Mouse (Mus musculus): ENCODE measurements at regions not wholly inside any gene's neighbourhood (a gene's known extent, or its start where the extent isn't known, plus 50 kb on each side); places are given as distances from the start of the nearest gene placed in this dataset.
"Not testable (repeated sequence)": the region's sequence is repeated elsewhere in the genome, so short reads cannot be mapped to it uniquely, and the experiment has no call there.

DNA sequence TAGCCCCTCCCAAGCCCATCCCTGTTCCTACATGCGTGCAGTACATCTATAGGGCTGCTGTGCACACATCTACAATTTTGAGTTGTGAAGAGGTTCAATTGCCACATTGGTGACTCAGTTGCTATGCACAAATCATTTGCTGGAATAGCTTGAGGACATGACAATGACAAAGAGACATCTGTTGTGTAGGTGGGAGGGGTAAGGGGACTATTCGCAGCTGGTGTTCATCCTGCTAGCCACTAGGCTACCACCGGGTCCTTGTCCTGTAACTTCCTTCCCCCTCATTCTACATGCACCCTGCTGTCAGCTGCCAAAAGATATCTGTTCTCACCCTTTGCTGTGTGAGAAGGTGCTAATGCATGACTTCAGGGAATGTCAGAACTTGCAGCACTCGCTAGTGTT lies 1117.7 kb upstream of the Arrdc3 start:
- Histone ChIP-seq H3K9me3 (no peaks in the 10 kb centered on the region), H3K4me3 (no peak overlapping the region), H3K27ac (replicated peaks) (no peak overlapping the region), H3K36me3 (no peaks in the 10 kb centered on the region), H3K9ac (replicated peaks) (no peak overlapping the region), H3K4me2 (replicated peaks) (no peak overlapping the region), H3K4me1 (no peaks in the 10 kb centered on the region), H3K27me3 (no peaks in the 10 kb centered on the region)
- WGBS, result 29% methylated on average over 4 of the region's 4 CpGs
- ATAC-seq (ENCODE audit: low FRiP score, low read depth), result peak; percentile 54; the same call in 1 of the 2 replicates

DNA sequence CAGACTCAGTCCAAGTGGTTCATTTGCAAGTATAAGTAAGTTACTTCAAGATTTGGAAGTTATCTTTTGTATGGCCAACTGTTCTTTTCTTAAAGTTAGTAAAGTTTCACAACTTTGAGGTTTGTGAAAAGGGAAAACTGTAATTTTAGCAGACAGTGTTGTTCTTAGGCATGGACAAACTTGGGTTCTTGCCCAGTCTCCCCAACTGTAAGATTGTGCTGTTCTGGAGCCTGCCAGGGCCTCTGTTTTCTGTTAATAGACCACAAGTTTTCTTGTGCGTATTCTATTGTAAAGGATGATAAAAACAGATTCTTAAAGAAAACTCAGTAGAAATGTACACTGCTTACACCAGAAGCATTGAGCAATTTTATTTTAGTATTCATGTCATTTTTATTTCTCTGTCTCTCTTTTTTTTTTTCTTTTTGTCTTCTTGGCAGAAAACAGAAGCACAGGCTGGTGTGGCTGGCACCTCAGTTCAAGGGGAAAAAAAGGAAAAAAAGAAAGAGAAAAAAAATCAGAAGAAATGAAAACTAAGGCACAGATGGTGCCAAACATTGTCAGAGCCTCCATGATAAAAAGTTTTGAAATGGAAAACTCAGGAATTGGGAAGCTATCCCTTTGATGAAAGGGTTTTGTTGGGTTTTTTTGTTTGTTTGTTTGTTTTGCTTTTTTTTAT lies 1098.1 kb upstream of the Arrdc3 start:
- Histone ChIP-seq H3K36me3 (no peaks in the 10 kb centered on the region), H3K4me3 (no peak overlapping the region), H3K4me2 (replicated peaks) (no peak overlapping the region), H3K9ac (replicated peaks) (no peak overlapping the region), H3K27me3 (no peaks in the 10 kb centered on the region), H3K4me1 (no peaks in the 10 kb centered on the region), H3K27ac (replicated peaks) (no peak overlapping the region), H3K9me3 (no peaks in the 10 kb centered on the region)
- 89% methylated on average over 1 of the region's 1 CpGs for WGBS
- no peak for ATAC-seq (ENCODE audit: low FRiP score, low read depth)

DNA sequence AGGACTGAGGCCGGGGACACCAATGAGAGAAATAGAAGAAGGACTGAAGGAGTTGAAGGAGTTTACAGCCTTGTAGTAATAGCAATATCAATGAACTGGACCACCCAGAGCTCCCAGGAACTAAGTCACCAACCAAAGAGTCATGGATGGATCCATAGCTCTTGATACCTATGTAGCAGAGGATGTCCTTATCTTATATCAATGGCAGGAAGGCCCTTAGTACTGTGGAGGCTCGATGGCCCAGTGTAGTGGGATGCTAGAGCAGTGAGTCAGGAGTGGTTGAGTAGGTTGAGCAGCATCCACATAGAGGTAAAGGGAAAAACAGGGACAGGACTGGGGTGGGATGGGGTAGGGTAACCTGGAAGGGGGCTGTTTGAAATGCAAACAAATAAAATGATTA lies 1081.6 kb upstream of the Arrdc3 start:
- H3K27me3 ChIP-seq, result no peaks in the 10 kb centered on the region
- no peaks in the 10 kb centered on the region for H3K9me3 ChIP-seq
- 86% methylated on average over 2 of the region's 2 CpGs for WGBS
- H3K4me1 ChIP-seq, result no peaks in the 10 kb centered on the region
- ATAC-seq (ENCODE audit: low FRiP score, low read depth), result peak; percentile 54; the same call in 1 of the 2 replicates
- H3K9ac ChIP-seq (replicated peaks), result no peak overlapping the region
- no peak overlapping the region for H3K4me3 ChIP-seq
- H3K27ac ChIP-seq (replicated peaks), result no peak overlapping the region
- H3K36me3 ChIP-seq, result no peaks in the 10 kb centered on the region
- H3K4me2 ChIP-seq (replicated peaks), result no peak overlapping the region

DNA sequence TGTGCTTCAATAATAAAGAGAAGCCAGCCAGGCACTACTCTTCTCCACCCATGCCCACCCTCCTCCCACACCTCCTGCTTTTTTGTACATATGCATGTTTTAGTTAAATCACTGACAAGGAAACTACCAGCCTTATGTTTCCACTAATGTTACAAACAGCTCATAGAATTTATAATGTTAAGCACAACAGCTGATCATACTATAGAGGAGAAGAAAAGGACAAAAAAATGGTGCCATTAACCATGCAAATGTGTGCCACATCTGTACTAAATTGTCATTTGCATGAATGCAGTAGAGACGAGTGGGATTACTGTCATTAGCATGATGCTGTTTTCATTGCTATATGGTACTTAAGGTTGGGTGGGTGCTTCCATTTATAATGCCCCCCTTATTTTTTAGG lies 1047.6 kb upstream of the Arrdc3 start:
- Histone ChIP-seq H3K4me2 (replicated peaks) (no peak overlapping the region), H3K9me3 (no peaks in the 10 kb centered on the region), H3K4me3 (no peak overlapping the region), H3K9ac (replicated peaks) (no peak overlapping the region), H3K27ac (replicated peaks) (no peak overlapping the region), H3K27me3 (no peaks in the 10 kb centered on the region), H3K36me3 (no peaks in the 10 kb centered on the region), H3K4me1 (no peaks in the 10 kb centered on the region)
- no peak for ATAC-seq (ENCODE audit: low FRiP score, low read depth)
- 59% methylated on average over 1 of the region's 1 CpGs for WGBS

DNA sequence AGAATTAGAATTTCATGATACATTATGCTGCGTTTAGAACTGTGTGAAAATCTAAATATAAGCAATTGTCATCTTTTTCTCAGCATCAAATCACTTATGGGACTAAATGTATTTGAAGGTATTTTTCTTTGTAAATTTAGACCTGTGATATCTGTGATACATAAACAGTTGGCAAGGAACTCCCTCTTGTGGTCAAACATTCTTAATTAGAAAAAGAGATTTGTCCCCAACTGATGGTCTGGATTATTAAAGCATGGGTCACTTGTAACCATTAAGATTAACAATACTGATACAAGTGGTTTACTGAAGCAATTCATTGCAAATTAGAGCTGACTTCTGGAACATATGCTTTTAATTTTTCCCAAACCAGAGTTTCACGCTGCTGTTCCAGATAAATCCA lies 1038.4 kb upstream of the Arrdc3 start:
- Histone ChIP-seq H3K9ac (replicated peaks) (no peak overlapping the region), H3K27me3 (no peaks in the 10 kb centered on the region), H3K4me1 (no peaks in the 10 kb centered on the region), H3K36me3 (no peaks in the 10 kb centered on the region), H3K9me3 (no peaks in the 10 kb centered on the region), H3K4me2 (replicated peaks) (no peak overlapping the region), H3K27ac (replicated peaks) (no peak overlapping the region), H3K4me3 (no peak overlapping the region)
- 50% methylated on average over 2 of the region's 2 CpGs for WGBS
- no peak for ATAC-seq (ENCODE audit: low FRiP score, low read depth)

DNA sequence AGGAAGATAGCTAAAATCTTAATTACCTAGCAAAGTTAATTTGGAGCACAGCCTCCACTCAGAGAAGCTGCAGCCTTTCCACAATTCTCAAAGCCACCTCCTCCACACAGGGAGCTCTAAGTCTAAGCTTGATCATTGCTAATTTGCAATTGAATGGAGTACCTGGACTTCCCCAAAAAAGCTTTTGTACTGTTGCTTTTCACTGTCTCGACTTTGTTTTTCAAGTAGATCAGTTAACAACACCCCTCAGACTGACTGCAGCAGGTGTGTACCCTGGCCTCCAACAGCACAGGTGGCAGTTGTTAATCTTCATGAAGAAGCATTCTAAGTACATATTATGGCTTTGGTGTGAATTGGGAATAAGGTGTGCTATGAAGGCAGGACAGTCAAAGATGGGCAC lies 1015.7 kb upstream of the Arrdc3 start:
- not testable (repeated sequence) for H3K9ac ChIP-seq (replicated peaks); H3K27me3 ChIP-seq; H3K4me1 ChIP-seq; ATAC-seq (ENCODE audit: low FRiP score, low read depth); H3K36me3 ChIP-seq; H3K4me3 ChIP-seq; H3K27ac ChIP-seq (replicated peaks); H3K4me2 ChIP-seq (replicated peaks); H3K9me3 ChIP-seq
- 74% methylated on average over 1 of the region's 1 CpGs for WGBS

DNA sequence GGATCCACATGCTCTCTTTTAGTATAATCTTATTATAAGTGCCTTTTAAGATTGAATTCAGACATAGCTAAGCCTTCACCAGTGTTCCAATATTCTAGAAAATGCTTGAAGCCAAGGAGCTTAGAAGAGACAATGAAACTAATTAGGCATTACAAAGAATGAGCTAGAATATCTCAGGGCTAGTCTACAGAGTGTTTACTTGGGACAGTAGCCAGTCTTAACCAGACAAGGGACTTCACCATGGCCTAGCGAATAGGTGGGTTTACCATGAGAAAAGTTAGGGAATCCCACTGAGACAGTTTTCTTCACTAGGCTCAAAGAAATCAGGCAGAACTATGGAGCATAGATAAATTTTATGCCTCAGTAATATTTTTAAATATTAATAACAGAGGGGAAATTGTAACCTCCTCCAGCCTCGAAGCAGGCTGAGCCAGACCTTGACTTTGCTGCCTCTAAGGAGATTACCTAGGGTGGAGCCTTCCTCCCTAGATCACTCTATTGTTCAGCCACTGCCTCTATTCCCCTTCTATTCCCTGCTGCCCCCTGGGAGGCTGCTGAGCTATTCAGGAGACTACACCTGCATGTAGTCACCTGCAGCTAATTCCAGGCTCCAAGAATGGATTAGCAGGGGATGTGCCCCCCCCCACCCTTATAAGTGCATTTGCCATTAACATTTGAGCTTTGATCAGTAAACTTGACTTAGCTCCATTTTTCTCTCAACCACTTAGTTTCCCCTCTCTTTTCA lies 1014.5 kb upstream of the Arrdc3 start:
- Histone ChIP-seq H3K9ac (replicated peaks) (no peak overlapping the region), H3K9me3 (0 out of 2 replicates have a peak, but pooled peaks cover 5% of the 10 kb centered on the region), H3K27ac (replicated peaks) (no peak overlapping the region), H3K27me3 (no peaks in the 10 kb centered on the region), H3K4me1 (no peaks in the 10 kb centered on the region), H3K36me3 (no peaks in the 10 kb centered on the region), H3K4me2 (replicated peaks) (no peak overlapping the region), H3K4me3 (no peak overlapping the region)
- no peak for ATAC-seq (ENCODE audit: low FRiP score, low read depth)
- 77% methylated on average over 2 of the region's 2 CpGs for WGBS

DNA sequence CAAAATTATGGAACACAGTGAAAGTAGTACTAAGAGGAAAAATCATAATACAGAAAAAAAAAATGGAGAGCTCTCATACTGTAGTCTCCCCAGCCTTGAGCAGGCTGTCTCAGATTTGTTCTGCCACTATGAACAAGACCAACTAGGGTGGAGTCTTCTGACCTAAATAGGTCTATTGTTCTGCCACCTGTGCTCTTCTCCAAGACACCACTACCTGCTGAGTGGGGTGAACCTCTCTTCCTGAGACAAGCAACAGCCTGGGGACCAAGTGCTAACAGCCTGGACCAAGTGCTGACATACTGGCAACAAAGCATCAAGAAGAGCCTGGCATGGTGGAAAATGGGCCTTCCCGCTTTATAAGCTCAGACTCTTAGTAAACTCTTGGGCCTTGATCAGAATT lies 1003.0 kb upstream of the Arrdc3 start:
- H3K9me3 ChIP-seq, result no peaks in the 10 kb centered on the region
- ATAC-seq (ENCODE audit: low FRiP score, low read depth), result no peak
- no peak overlapping the region for H3K4me3 ChIP-seq
- H3K36me3 ChIP-seq, result no peaks in the 10 kb centered on the region
- no peak overlapping the region for H3K9ac ChIP-seq (replicated peaks)
- no peak overlapping the region for H3K4me2 ChIP-seq (replicated peaks)
- no peaks in the 10 kb centered on the region for H3K27me3 ChIP-seq
- H3K27ac ChIP-seq (replicated peaks), result no peak overlapping the region
- no peaks in the 10 kb centered on the region for H3K4me1 ChIP-seq
- 85% methylated on average over 1 of the region's 1 CpGs for WGBS

DNA sequence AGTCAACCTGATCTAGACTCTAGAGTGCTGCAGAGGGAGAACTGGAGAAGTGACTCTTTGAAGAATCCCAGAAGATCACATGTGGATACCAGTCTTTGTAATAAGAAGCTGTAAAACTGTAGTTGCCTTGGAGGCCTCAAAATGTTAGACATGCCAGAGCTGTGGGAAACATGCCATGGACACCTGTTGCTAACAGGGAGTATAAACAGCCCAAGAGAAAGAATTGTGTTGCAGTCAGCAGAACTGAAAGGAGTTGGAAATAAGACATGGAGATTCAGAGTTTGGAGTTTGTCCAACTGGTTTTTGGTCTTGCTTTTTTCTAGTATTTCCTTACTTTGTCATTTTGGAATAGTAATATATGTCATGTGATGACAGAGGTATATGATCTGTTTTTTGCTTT lies 997.2 kb upstream of the Arrdc3 start:
- Histone ChIP-seq H3K4me3 (no peak overlapping the region), H3K36me3 (no peaks in the 10 kb centered on the region), H3K4me1 (no peaks in the 10 kb centered on the region), H3K27me3 (no peaks in the 10 kb centered on the region), H3K4me2 (replicated peaks) (no peak overlapping the region), H3K9ac (replicated peaks) (no peak overlapping the region), H3K9me3 (no peaks in the 10 kb centered on the region), H3K27ac (replicated peaks) (no peak overlapping the region)
- ATAC-seq (ENCODE audit: low FRiP score, low read depth), result no peak

DNA sequence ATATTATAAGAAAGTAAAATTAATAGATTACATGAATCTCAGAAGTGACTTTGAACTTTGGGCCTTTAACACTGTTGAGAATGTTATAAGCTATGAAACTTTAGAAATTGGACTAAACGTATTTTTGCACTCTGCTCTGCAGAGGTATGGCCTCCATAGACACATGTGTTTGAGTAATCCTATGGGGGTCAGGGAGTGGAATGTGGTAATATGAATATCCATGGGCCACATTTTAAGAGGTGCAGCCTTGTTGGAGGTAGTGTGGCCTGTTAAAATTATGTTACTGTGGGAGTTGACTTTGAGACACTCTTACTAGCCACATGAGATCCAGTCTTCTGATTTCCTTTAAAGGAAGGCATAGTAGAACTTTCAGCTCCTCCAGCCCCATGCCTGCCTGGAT lies 996.8 kb upstream of the Arrdc3 start:
- Histone ChIP-seq H3K4me3 (no peak overlapping the region), H3K9me3 (no peaks in the 10 kb centered on the region), H3K27me3 (no peaks in the 10 kb centered on the region), H3K4me1 (no peaks in the 10 kb centered on the region), H3K9ac (replicated peaks) (no peak overlapping the region), H3K36me3 (no peaks in the 10 kb centered on the region), H3K27ac (replicated peaks) (no peak overlapping the region), H3K4me2 (replicated peaks) (no peak overlapping the region)
- WGBS, result 81% methylated on average over 1 of the region's 1 CpGs
- no peak for ATAC-seq (ENCODE audit: low FRiP score, low read depth)

All from midbrain, embryonic 12.5 days (tissue).